Mouse (Mus musculus) lung, embryonic 15.5 days (tissue): Measurements from ENCODE around the gene Itga11. TPM values are rescaled to one million over a fixed set of nuclear protein-coding genes. Genes with fewer than 3 reads are reported as not detected.

ENCODE experiments used
- ATAC-seq: fragments of 200-750 bp; cut with Nextera tagmentation; 2 replicates; pipeline ENCODE4 v1.8.0; 2017; ENCODE audit warnings: moderate number of reproducible peaks, borderline replicate concordance; ENCODE audit not compliant: low FRiP score, low TSS enrichment; ENCODE audit errors: extremely low read depth
- H3K27ac ChIP-seq: fragments of 300-500 bp; sonication (generic); 2 replicates; pipeline ENCODE4 v1.5.1; 2015; ENCODE audit warnings: moderate library complexity, mild to moderate bottlenecking, inconsistent platforms
- H3K27me3 ChIP-seq: fragments of 300-500 bp; sonication (generic); 2 replicates; pipeline ENCODE4 v1.6.1; 2015; ENCODE audit warnings: inconsistent platforms
- H3K36me3 ChIP-seq: fragments of 300-500 bp; sonication (generic); 2 replicates; pipeline ENCODE4 v1.6.1; 2015; ENCODE audit warnings: inconsistent platforms
- H3K4me1 ChIP-seq: fragments of 300-500 bp; sonication (generic); 2 replicates; pipeline ENCODE4 v1.6.1; 2015; ENCODE audit warnings: inconsistent platforms
- H3K4me2 ChIP-seq: fragments of 300-500 bp; sonication (generic); 2 replicates; pipeline ENCODE4 v1.6.1; 2015; ENCODE audit warnings: inconsistent platforms, mild to moderate bottlenecking, moderate library complexity
- H3K4me3 ChIP-seq: fragments of 300-500 bp; sonication (generic); 2 replicates; pipeline ENCODE4 v1.5.1; 2015; ENCODE audit warnings: mild to moderate bottlenecking, inconsistent platforms
- H3K9ac ChIP-seq: fragments of 300-500 bp; sonication (generic); 2 replicates; pipeline ENCODE4 v1.6.1; 2015; ENCODE audit warnings: inconsistent platforms
- H3K9me3 ChIP-seq: fragments of 300-500 bp; sonication (generic); 2 replicates; pipeline ENCODE4 v1.6.1; 2016; ENCODE audit warnings: inconsistent platforms
- WGBS: fragments of 180-500 bp; shearing (Covaris S2); methylation state at CpG from one replicate; pipeline ENCODE4 v1.1.7; 2015; 5-methylcytosine and 5-hydroxymethylcytosine counted together
- polyA plus RNA-seq: library from polyadenylated mRNA; unstranded; fragments of >200 nt; fragmentation: Nextera tagmentation; extraction: Ambion mirVana; gene quantifications from 2 replicates; pipeline ENCODE4 v1.2.1, GENCODE M21; 2015

Gene Itga11
- polyA plus RNA-seq: 0.45 and 0.47 TPM in 2 replicates

DNA sequence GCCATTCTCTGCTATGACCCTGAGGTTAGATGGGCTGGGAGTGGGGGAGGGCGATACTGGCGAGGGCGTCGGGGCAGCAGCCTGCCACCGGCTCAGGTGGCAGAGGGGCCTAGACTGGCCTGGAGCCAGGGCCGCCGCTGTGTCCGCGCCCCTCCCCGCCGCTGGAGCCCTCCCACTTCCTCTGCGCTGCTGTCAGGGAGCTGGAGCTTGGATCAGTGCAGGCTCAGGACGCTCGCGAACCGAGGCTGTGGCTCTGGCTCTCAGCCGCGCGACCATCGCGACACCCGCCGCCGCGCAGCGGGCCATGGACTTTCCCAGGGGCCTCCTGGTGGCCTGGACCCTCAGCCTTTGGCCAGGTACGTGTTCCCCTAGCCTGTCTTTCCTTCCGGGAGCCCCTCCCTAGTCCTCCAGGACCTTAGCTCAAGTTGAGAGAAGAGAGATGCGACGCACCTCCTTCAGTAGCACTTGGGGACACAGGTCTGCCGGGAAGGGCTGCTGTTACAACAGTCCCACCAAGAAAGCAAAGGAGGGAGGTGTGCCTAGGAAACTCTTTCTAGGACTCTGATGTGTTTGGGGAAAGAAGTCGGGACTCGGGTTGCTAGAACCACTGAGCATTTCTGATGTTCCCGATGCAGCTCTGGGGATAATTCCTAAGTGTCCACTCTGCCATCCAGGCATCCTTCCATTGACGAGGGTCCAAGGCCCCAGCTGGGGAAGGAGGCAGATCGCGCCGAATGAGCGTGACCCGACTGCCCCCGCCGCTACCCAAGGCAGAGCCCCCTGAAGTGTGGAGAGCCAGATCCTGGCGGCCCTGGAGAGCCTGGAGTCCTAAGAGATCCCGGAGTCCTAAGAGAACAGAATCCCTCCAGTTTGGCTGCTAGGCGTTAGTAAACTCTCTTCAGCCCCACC lies at the start of gene Itga11:
TSS of gene Itga11 (plus strand) at position 186 of the 909 bp plus-strand sequence.
- Histone ChIP-seq H3K27ac (no peak within 1 kb of the TSS), H3K9me3 (no peaks in the 10 kb centered on the region), H3K27me3 (peaks cover 35% of the 10 kb centered on the region), H3K9ac (peak within 1 kb of the TSS; percentile 5; the same call in 1 of the 2 replicates), H3K36me3 (no peaks in the 10 kb centered on the region), H3K4me2 (peak within 1 kb of the TSS; percentile 85), H3K4me1 (peaks cover 19% of the 10 kb centered on the region), H3K4me3 (peak within 1 kb of the TSS; percentile 37)
- ATAC-seq: peak; percentile 68; the same call in 1 of the 2 replicates
- WGBS: 2% methylated on average over 45 of the region's 45 CpGs

GRCm38 (mm10) chr9:62630631-62631240 lies 46.9 kb upstream of the Itga11 start:
- no peak for ATAC-seq
- Histone ChIP-seq H3K27me3 (no peaks in the 10 kb centered on the region), H3K27ac (no peak overlapping the region), H3K4me1 (no peaks in the 10 kb centered on the region), H3K36me3 (no peaks in the 10 kb centered on the region), H3K4me2 (no peak overlapping the region), H3K4me3 (no peak overlapping the region), H3K9me3 (no peaks in the 10 kb centered on the region), H3K9ac (no peak overlapping the region)
- 69% methylated on average over 10 of the region's 10 CpGs for WGBS

DNA sequence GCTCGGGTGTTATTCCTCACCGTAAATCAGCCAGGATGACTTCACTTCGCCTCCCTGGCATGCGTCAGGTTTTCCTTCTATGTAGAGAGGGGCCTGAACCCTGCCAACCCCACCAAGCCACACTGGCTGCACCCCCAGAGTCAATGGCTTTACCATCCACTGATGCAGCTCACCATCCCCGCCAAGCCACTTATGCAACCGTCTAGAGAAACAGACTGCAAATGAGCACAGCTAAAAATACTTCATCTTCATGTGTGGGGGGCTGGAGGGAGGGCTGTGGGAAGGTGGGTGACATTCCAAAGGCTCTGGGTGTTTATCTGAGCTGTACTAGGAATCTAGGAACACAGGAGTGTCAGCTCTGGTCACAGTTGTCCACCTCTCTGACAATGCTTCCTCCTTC lies 45.2 kb upstream of the Itga11 start:
- H3K36me3 ChIP-seq: no peaks in the 10 kb centered on the region
- H3K27me3 ChIP-seq: no peaks in the 10 kb centered on the region
- 50% methylated on average over 6 of the region's 6 CpGs for WGBS
- ATAC-seq: no peak
- H3K27ac ChIP-seq: no peak overlapping the region
- H3K4me3 ChIP-seq: no peak overlapping the region
- H3K4me1 ChIP-seq: no peaks in the 10 kb centered on the region
- H3K9ac ChIP-seq: no peak overlapping the region
- H3K9me3 ChIP-seq: no peaks in the 10 kb centered on the region
- H3K4me2 ChIP-seq: no peak overlapping the region

DNA sequence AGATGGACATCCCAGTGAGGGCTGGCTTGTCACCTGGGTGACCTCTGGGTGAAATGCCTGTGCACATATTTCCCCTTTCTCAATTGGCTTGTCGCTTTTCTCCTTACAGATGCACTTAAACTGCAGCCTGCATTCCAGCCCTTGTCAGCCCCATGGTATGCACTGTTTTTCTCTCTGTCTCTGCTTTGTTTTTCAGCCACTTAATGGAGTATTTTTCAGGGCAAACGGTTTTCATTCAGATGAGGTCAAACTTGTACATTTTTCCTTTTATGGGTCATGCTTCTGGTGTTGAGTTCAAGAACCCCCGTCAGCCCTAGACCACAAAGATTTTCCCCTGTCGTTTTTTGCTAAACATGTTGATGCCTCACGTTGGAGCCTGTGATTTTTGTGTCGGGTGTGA lies 39.6 kb upstream of the Itga11 start:
- WGBS: 29% methylated on average over 6 of the region's 6 CpGs
- Histone ChIP-seq H3K4me3 (no peak overlapping the region), H3K9ac (no peak overlapping the region), H3K4me1 (no peaks in the 10 kb centered on the region), H3K27ac (no peak overlapping the region), H3K36me3 (no peaks in the 10 kb centered on the region), H3K27me3 (no peaks in the 10 kb centered on the region), H3K4me2 (no peak overlapping the region), H3K9me3 (no peaks in the 10 kb centered on the region)
- ATAC-seq: no peak

DNA sequence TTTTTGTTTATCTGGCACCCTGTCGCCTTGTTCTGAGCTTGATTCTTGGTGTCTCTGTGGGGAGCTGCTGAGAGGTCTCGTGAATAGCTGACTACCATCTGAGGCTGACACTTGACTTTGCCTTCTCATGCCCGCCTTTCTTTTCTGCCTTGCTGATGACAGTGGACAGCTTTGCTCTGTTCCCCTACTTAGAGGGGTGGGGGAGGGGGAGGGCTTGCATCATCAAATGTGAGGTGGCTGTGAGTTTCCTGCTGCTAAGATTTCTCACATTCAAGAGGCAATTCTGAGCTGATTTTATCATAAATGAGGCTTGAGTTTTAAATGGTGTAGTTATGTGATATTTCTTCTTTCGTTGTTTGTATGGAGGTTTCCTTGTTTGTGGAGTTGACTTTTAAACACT lies 37.9 kb upstream of the Itga11 start:
- no peak overlapping the region for H3K4me3 ChIP-seq
- H3K9ac ChIP-seq: no peak overlapping the region
- ATAC-seq: no peak
- no peaks in the 10 kb centered on the region for H3K4me1 ChIP-seq
- H3K36me3 ChIP-seq: no peaks in the 10 kb centered on the region
- H3K27me3 ChIP-seq: no peaks in the 10 kb centered on the region
- no peak overlapping the region for H3K4me2 ChIP-seq
- no peaks in the 10 kb centered on the region for H3K9me3 ChIP-seq
- WGBS: 52% methylated on average over 4 of the region's 4 CpGs
- H3K27ac ChIP-seq: no peak overlapping the region

GRCm38 (mm10) chr9:62640188-62640587 lies 37.4 kb upstream of the Itga11 start:
- no peak overlapping the region for H3K9ac ChIP-seq
- no peak overlapping the region for H3K4me3 ChIP-seq
- ATAC-seq: no peak
- no peaks in the 10 kb centered on the region for H3K36me3 ChIP-seq
- H3K27ac ChIP-seq: no peak overlapping the region
- 85% methylated on average over 2 of the region's 2 CpGs for WGBS
- H3K27me3 ChIP-seq: no peaks in the 10 kb centered on the region
- H3K4me2 ChIP-seq: no peak overlapping the region
- no peaks in the 10 kb centered on the region for H3K9me3 ChIP-seq
- H3K4me1 ChIP-seq: no peaks in the 10 kb centered on the region

- H3K9ac ChIP-seq: no peak overlapping the region
- H3K27ac ChIP-seq: 0 out of 2 replicates have a peak overlapping the region, but pooled peaks have one; percentile 10
- H3K4me3 ChIP-seq: no peak overlapping the region
- no peak for ATAC-seq
- H3K9me3 ChIP-seq: no peaks in the 10 kb centered on the region
- peaks cover 17% of the 10 kb centered on the region for H3K4me1 ChIP-seq
- 64% methylated on average over 6 of the region's 6 CpGs for WGBS
- no peaks in the 10 kb centered on the region for H3K36me3 ChIP-seq
- H3K27me3 ChIP-seq: no peaks in the 10 kb centered on the region
- H3K4me2 ChIP-seq: no peak overlapping the region
These were observed 31.8 kb upstream of the Itga11 start for GRCm38 (mm10) chr9:62645716-62646400.

- Histone ChIP-seq H3K36me3 (no peaks in the 10 kb centered on the region), H3K27me3 (no peaks in the 10 kb centered on the region), H3K4me3 (no peak overlapping the region), H3K9me3 (no peaks in the 10 kb centered on the region), H3K4me2 (no peak overlapping the region), H3K9ac (no peak overlapping the region), H3K4me1 (peaks cover 17% of the 10 kb centered on the region), H3K27ac (no peak overlapping the region)
- ATAC-seq: no peak
- WGBS: 49% methylated on average over 7 of the region's 7 CpGs
These were observed 30.9 kb upstream of the Itga11 start for GRCm38 (mm10) chr9:62646721-62647183.

DNA sequence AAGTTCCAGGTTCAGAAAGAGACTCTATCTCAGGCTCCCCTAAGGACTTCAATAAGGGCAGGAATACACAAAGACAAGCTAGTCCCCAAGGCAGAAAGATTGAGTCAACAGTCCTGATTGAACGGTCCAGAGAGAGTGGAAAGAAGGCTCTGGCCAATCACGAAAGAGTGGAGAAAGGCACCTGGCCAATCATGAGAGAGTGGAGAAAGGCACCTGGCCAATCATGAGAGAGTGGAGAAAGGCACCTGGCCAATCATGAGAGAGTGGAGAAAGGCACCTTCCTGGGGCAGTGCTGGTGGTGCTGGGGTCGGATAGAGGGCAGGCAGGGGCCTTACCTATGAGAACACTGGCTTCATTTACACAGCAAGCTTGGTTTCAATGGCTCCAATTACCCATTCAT lies 28.2 kb upstream of the Itga11 start:
- H3K4me2 ChIP-seq: no peak overlapping the region
- H3K9ac ChIP-seq: no peak overlapping the region
- 65% methylated on average over 3 of the region's 3 CpGs for WGBS
- ATAC-seq: no peak
- peaks cover 17% of the 10 kb centered on the region for H3K4me1 ChIP-seq
- H3K27ac ChIP-seq: no peak overlapping the region
- no peaks in the 10 kb centered on the region for H3K9me3 ChIP-seq
- no peak overlapping the region for H3K4me3 ChIP-seq
- H3K27me3 ChIP-seq: no peaks in the 10 kb centered on the region
- H3K36me3 ChIP-seq: no peaks in the 10 kb centered on the region

- Histone ChIP-seq H3K4me1 (peaks cover 13% of the 10 kb centered on the region), H3K4me3 (no peak overlapping the region), H3K4me2 (no peak overlapping the region), H3K36me3 (no peaks in the 10 kb centered on the region), H3K27me3 (no peaks in the 10 kb centered on the region), H3K27ac (no peak overlapping the region), H3K9me3 (no peaks in the 10 kb centered on the region), H3K9ac (no peak overlapping the region)
- 85% methylated on average over 6 of the region's 6 CpGs for WGBS
- no peak for ATAC-seq
These were observed 26.9 kb upstream of the Itga11 start for GRCm38 (mm10) chr9:62650764-62651163.

GRCm38 (mm10) chr9:62654336-62654735 lies 23.3 kb upstream of the Itga11 start:
- H3K36me3 ChIP-seq: no peaks in the 10 kb centered on the region
- no peaks in the 10 kb centered on the region for H3K9me3 ChIP-seq
- no peak overlapping the region for H3K4me2 ChIP-seq
- H3K27me3 ChIP-seq: no peaks in the 10 kb centered on the region
- 49% methylated on average over 6 of the region's 6 CpGs for WGBS
- no peak for ATAC-seq
- H3K4me1 ChIP-seq: no peaks in the 10 kb centered on the region
- H3K27ac ChIP-seq: no peak overlapping the region
- H3K4me3 ChIP-seq: no peak overlapping the region
- no peak overlapping the region for H3K9ac ChIP-seq

- Histone ChIP-seq H3K9ac (no peak overlapping the region), H3K27ac (no peak overlapping the region), H3K4me1 (no peaks in the 10 kb centered on the region), H3K4me2 (no peak overlapping the region), H3K9me3 (no peaks in the 10 kb centered on the region), H3K36me3 (no peaks in the 10 kb centered on the region), H3K4me3 (no peak overlapping the region), H3K27me3 (no peaks in the 10 kb centered on the region)
- no peak for ATAC-seq
- WGBS: 88% methylated on average over 3 of the region's 3 CpGs
These were observed 19.6 kb upstream of the Itga11 start for GRCm38 (mm10) chr9:62658016-62658415.
